Mouse (Mus musculus) 3134 (cell line): ENCODE data around the gene Mrpl42.
"Not testable (repeated sequence)": the region's sequence is repeated elsewhere in the genome, so short reads cannot be mapped to it uniquely, and the experiment has no call there.

Experiments used
- DNase-seq: peaks from one replicate; pipeline ENCODE4 v3.0.0-alpha.2; 2011; ENCODE audit warnings: low spot score; ENCODE audit not compliant: insufficient read length; ENCODE audit errors: extremely low read depth

The Mrpl42 gene

DNA sequence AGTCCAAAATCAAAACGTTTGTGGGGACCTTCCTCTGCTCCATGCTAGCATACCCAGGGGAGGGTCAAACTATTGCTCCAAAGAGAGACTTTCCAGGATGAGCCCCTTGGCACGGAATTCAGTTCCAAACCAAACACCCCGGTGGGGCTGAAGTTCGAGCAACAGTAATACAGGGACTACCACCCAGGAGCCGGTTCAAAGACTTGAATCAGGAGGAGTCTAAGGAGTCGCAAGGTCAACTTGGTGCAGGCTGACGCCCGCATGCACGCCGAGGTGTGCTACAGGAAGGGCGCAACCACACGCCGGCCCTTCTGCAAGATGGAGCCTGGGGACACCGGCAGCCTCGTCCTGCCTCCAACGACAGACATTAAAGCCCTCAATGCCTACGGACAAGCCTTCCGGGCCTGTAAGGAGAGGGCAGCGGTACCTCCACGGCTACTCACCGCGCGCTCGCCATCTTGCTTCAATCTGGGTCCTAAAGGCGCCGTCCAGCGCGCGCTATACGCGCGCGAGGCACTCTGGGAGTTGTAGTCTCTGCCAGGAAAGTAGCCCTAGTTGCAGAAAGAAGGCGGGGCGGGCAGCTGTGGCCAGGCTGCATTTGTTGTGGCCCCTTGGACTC is at the start of gene Mrpl42:
Gene Mrpl42, minus strand, starts transcription at position 478 of the 619 bp plus-strand sequence.
- peak; percentile 87 for DNase-seq

DNA sequence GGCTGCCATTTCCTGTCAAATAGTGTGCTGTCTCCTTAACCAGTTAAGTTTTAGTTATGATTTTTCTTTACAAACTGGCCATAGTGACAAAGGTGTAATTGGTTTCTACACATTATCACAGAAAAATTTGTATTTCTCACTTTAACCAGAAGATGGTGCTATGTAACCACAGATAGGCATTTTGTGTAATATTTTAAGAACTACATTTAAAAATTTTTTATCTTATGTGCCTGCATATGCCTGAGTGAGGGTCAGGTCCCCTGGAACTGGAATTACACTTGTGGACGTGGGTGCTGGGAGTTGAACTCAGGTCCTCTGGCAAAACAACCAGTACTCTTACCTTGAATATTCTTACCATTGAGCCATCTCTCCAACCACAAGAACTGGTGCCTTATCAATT is 48.8 kb upstream of the Mrpl42 start:
- DNase-seq = no peak

GRCm38 (mm10) chr10:95549080-95549479 is 47.3 kb upstream of the Mrpl42 start:
- DNase-seq = not testable (repeated sequence)

DNA sequence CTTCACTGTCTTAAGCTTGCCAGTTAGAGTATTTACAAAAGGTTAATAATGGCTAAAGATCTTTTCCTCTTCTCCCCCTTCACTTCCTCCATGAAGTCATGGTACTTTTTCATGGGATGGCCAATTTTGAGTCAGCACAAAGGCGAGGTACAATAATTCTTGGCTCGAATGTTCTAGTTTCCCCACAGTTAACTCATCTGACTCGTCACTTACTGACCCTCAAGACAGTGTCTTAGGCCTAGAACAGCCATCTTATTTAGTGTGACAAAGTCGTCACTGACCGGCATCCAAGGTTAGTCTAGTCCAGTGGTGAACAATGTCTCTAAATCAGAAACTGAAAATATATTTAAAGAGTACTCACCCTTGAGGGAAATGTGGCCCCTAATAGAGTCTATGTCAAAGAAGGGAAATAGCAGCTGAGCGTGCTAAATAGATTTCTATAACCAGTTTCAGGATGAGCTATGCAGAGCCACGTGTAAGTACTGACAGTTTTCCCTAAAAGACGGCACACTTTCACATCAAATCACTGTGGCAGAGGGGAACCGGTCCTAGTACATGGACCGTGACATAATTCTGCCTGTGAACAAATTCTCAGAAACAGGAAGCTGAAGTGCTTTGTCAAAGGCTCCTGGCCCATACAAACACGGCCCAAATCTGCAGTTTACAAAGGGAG is 46.5 kb upstream of the Mrpl42 start:
- no peak for DNase-seq

- DNase-seq = no peak
Measured at GRCm38 (mm10) chr10:95546178-95546577, 44.4 kb upstream of the Mrpl42 start.

GRCm38 (mm10) chr10:95545051-95545450 is 43.3 kb upstream of the Mrpl42 start:
- no peak for DNase-seq

DNA sequence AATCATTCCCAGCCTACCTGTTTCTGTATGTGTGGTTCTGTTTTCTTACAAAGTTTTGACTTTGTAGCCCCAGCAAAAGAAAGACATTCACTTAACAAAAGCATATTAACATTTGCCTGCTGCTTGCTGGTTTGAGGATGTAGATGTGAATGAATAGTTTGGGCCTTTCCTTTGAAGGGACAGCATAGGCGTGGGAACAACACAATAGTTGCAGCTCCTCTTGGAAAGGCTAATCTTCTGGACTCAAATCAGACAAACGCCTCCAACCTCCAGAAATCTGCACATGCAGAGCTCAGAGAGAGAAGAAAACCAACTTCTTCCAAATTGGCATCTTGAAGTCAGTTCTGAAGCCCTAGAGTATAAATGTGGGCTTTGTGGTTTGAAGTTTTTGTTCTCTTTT is 42.9 kb upstream of the Mrpl42 start:
- no peak for DNase-seq

DNA sequence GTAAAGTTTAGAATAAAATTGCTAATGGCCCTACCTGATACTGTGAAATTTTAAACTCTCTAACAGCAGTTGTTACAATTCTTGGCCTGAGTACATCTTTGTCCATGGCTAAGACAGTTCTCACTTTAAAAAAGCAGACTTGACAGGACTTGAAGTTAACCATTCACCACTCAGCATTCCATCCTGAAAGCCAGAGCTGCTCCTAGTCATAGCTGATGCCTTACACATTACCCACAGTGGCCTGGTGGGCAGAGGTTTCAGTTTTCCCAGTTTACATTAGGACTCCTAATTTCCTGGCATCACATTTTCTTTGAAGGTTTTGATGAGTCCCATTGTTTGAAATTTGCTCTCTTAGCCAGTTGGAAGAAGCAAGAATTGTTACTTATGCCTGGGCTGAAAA is 42.3 kb upstream of the Mrpl42 start:
- DNase-seq = no peak

GRCm38 (mm10) chr10:95543377-95543776 is 41.6 kb upstream of the Mrpl42 start:
- no peak for DNase-seq

GRCm38 (mm10) chr10:95542916-95543315 is 41.2 kb upstream of the Mrpl42 start:
- DNase-seq = no peak

- no peak for DNase-seq
Measured at GRCm38 (mm10) chr10:95539841-95540240, 38.1 kb upstream of the Mrpl42 start.

DNA sequence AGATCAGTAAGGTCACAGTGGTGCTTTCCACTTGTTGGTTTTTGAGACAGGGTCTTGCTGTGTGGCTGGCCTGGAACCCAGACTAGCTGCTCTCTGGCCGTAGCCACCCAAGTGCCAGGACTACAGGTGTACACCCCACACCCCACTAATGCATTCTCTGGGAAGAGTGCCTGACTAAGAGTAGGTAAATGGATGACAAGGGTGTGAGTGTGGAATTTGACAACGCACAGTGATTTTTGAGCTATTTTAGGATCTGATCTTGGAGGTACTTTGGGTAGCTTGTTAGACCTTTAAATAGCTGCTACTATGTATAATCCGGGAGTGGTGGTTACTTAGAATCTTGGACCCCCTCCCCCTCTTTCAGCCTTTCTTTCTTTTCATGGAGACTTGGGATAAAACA is 37.5 kb upstream of the Mrpl42 start:
- DNase-seq = no peak

DNA sequence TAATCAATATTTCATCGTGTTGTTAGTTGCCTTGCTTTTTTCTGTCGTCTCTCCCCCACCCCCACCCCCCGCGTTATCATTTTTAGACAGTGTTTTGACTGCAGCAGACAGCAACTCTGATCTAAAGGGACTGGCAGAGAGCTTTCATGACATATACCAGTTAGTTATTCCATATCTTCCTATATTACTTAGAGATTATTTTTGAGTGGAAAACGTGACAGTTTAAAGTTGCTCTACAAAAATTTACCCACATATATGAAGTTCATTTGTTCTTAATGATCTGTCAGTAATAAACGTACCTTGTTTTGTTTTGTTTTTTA is 34.4 kb upstream of the Mrpl42 start:
- no peak for DNase-seq

GRCm38 (mm10) chr10:95535399-95536221 is 33.9 kb upstream of the Mrpl42 start:
- no peak for DNase-seq

DNA sequence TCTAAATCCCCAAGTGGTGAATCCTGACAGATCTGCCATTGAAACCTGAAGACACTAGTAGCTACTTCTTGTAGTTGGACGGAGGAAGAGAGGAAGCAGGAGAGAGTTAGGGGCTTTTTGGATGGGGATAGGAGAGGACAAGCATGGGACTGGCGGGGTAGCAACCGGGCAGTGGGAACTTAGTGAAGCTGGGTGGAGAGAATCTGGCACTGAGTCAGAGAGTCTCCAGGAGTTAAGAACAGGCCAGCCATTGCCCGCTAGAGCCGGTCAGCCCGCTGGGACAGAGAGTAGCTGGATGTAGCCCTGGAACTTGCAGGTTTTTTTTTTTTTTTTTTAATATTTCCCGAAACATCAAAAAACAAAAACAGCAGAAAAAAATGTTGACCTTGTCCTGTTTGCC is 31.6 kb upstream of the Mrpl42 start:
- no peak for DNase-seq

DNA sequence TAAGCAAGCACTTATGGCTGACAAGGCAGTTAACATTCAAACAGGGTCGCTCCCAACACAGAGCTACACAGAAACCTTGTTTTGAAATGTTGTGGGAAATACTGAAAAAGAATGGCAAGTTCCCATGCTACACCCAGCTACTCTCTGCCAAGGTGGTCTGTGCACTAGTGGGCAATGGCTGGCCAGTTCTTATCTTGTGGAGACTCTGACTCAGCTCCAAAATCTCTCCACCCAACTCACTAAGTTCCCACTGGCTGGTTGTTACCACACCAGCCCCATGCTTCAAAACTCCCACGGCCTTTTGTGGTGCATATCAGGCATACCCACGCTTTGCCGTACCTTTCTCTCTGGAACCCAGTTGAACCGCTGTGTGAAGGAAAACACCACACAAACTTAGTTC is 31.2 kb upstream of the Mrpl42 start:
- DNase-seq = no peak

- DNase-seq = no peak
Measured at GRCm38 (mm10) chr10:95530551-95531121, 28.9 kb upstream of the Mrpl42 start.

- DNase-seq = peak; percentile 31
Measured at GRCm38 (mm10) chr10:95526495-95527122, 24.9 kb upstream of the Mrpl42 start.

- no peak for DNase-seq
Measured at GRCm38 (mm10) chr10:95525871-95526270, 24.1 kb upstream of the Mrpl42 start.

GRCm38 (mm10) chr10:95525037-95525675 is 23.4 kb upstream of the Mrpl42 start:
- peak; percentile 56 for DNase-seq

GRCm38 (mm10) chr10:95517656-95518055 is 15.9 kb upstream of the Mrpl42 start:
- DNase-seq = no peak
